Mouse (Mus musculus) C2C12 (cell line): ENCODE measurements at regions not wholly inside any gene's neighbourhood (a gene's known extent, or its start where the extent isn't known, plus 50 kb on each side); places are given as distances from the start of the nearest gene placed in this dataset.

Source experiments
- H3K27me3 ChIP-seq: one replicate; pipeline ENCODE4 v1.6.1; 2011; ENCODE audit not compliant: control insufficient read depth, insufficient read depth, insufficient read length
- H3K36me3 ChIP-seq: one replicate; pipeline ENCODE4 v1.6.1; 2011; ENCODE audit not compliant: control insufficient read depth, insufficient read depth
- H3K4me3 ChIP-seq: one replicate; pipeline ENCODE4 v1.5.1; 2011; ENCODE audit warnings: mild to moderate bottlenecking, control low read depth; ENCODE audit not compliant: poor library complexity, insufficient read depth, severe bottlenecking
- H3K79me2 ChIP-seq: one replicate; pipeline ENCODE4 v1.6.1; 2011; ENCODE audit not compliant: control insufficient read depth, insufficient read depth
- H3K79me3 ChIP-seq: one replicate; pipeline ENCODE4 v1.6.1; 2011; ENCODE audit warnings: low read depth, control low read depth
- H3ac ChIP-seq: one replicate; pipeline ENCODE3; 2011; ENCODE audit warnings: low read depth; ENCODE audit not compliant: control insufficient read depth, insufficient read length
- CEBPB ChIP-seq: IDR thresholded peaks from one replicate; pipeline ENCODE4 v1.6.1; 2011; ENCODE audit warnings: low read depth, mild to moderate bottlenecking, control low read depth, moderate library complexity
- CTCF ChIP-seq: IDR thresholded peaks from one replicate; pipeline ENCODE4 v1.5.1; 2011; ENCODE audit not compliant: control insufficient read depth, insufficient read depth, insufficient read length
- FOSL1 ChIP-seq: IDR thresholded peaks from one replicate; pipeline ENCODE4 v1.8.0; 2011; ENCODE audit warnings: mild to moderate bottlenecking, low read length; ENCODE audit not compliant: poor library complexity, insufficient read depth, severe bottlenecking
- MAX ChIP-seq: IDR thresholded peaks from one replicate; pipeline ENCODE4 v1.6.1; 2011; ENCODE audit warnings: mild to moderate bottlenecking, control low read depth
- MYOD1 ChIP-seq: IDR thresholded peaks from one replicate; pipeline ENCODE4 v1.6.1; 2011; ENCODE audit warnings: low read depth; ENCODE audit not compliant: control insufficient read depth, insufficient read length
- MYOG ChIP-seq: IDR thresholded peaks from one replicate; pipeline ENCODE4 v1.6.1; 2011; ENCODE audit not compliant: control insufficient read depth, insufficient read length; ENCODE audit errors: extremely low read depth
- USF1 ChIP-seq: IDR thresholded peaks from one replicate; pipeline ENCODE4 v1.6.1; 2011; ENCODE audit warnings: low read depth, mild to moderate bottlenecking, control low read depth, moderate library complexity

- Histone ChIP-seq H3K79me2 (no peaks in the 10 kb centered on the region), H3K36me3 (no peaks in the 10 kb centered on the region), H3ac (no peak overlapping the region), H3K79me3 (no peaks in the 10 kb centered on the region), H3K27me3 (no peaks in the 10 kb centered on the region), H3K4me3 (no peak overlapping the region)
- TF ChIP-seq USF1 (no peak), FOSL1 (no peak), CEBPB (no peak), MYOD1 (no peak), MYOG (no peak), MAX (no peak), CTCF (no peak)
Observed at GRCm38 (mm10) chr8:89245131-89245751, 201.3 kb upstream of the Sall1 start.

DNA sequence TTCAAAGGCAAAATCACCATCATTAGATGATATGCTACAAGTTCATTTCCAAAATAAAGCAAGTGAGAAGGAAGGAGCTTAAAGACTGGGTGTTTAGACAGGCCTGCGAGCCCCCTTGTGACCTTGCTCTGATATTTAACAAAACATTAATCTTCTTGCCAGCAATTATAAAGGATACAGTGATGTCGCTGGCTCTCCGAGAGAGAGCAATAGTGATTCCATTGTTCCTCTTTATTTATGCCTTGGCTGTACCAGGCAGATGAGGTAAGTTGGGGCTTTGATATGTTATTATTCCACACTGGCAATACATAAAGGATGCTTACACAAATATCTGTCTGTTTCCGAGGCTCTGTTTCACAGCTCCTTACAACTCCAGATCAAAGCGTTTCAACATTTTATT is 197.7 kb upstream of the Sall1 start:
- Histone ChIP-seq H3K4me3 (no peak overlapping the region), H3K79me3 (no peaks in the 10 kb centered on the region), H3K36me3 (no peaks in the 10 kb centered on the region), H3K27me3 (no peaks in the 10 kb centered on the region), H3K79me2 (no peaks in the 10 kb centered on the region), H3ac (no peak overlapping the region)
- no peak for TF ChIP-seq MYOD1
- no peak for TF ChIP-seq USF1
- TF ChIP-seq MAX = no peak
- TF ChIP-seq FOSL1 = no peak
- TF ChIP-seq CEBPB = no peak
- no peak for TF ChIP-seq MYOG
- no peak for TF ChIP-seq CTCF

DNA sequence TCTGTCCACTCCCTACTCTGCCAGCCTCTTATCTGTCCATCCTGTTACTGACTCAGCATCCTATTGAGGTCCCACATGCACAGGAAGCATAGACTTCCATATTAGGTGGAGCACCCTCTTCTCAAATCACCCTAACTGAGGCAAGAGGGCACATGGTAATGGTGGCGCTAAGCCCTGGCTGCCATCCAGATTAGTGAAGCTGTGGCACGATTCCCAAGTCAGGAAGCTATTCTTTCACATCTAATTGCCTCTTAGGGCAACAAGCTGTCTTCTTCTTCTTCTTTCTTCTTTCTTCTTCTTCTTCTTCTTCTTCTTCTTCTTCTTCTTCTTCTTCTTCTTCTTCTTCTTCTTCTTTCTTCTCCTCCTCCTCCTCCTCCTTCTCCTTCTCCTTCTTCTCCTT is 195.7 kb upstream of the Sall1 start:
- no peak overlapping the region for H3ac ChIP-seq
- no peaks in the 10 kb centered on the region for H3K27me3 ChIP-seq
- H3K36me3 ChIP-seq = no peaks in the 10 kb centered on the region
- no peak overlapping the region for H3K4me3 ChIP-seq
- TF ChIP-seq FOSL1 = no peak
- H3K79me3 ChIP-seq = no peaks in the 10 kb centered on the region
- no peaks in the 10 kb centered on the region for H3K79me2 ChIP-seq

DNA sequence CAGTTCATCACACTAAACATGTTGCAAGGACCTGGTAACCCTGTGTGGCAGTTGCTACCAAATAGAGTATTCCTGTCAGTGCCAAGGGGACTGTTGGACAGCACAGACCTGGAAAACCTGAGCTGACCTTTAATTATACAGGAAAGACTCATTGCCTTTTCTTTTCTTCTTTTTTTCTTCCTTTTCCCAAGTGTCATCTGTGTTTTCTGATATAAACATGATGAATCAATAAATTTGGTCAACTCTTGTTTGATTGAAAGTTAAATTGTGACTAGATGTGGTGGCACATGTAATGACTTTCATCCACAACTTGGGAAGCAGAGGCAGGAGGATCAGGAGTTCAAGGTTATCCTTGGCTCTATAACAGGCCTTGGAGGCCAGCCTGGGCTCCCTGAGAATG is 190.1 kb upstream of the Sall1 start:
- H3K4me3 ChIP-seq = no peak overlapping the region
- no peaks in the 10 kb centered on the region for H3K79me3 ChIP-seq
- TF ChIP-seq CEBPB = no peak
- TF ChIP-seq MYOD1 = no peak
- TF ChIP-seq USF1 = no peak
- no peak for TF ChIP-seq MYOG
- TF ChIP-seq MAX = no peak
- TF ChIP-seq FOSL1 = no peak
- no peak for TF ChIP-seq CTCF
- H3K79me2 ChIP-seq = no peaks in the 10 kb centered on the region
- H3K36me3 ChIP-seq = no peaks in the 10 kb centered on the region
- no peak overlapping the region for H3ac ChIP-seq
- H3K27me3 ChIP-seq = no peaks in the 10 kb centered on the region

DNA sequence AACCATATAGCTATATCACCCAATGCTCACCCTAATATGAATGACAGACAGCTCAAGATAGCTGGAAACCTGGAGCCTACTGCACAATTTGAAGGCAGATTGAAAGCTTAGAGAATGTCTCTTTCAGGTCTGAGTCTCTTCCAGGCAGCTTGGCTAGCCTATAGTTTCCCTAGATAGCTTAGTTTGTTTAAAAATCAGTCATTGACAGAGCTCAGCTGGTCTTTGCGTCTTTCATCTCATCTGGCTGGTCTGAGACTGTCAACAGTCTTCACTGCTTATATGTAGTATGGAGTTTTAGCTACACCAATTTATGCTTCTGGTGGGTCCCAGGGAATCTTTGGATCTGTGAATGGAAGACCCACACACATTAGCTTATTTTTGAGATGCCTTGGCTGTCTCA is 188.4 kb upstream of the Sall1 start:
- Histone ChIP-seq H3ac (no peak overlapping the region), H3K79me3 (no peaks in the 10 kb centered on the region)
- TF ChIP-seq MYOD1 (no peak), CTCF (no peak), USF1 (no peak), MAX (no peak), MYOG (no peak), FOSL1 (no peak), CEBPB (no peak)

GRCm38 (mm10) chr8:89229144-89229543 is 185.2 kb upstream of the Sall1 start:
- Histone ChIP-seq H3K79me2 (no peaks in the 10 kb centered on the region), H3ac (no peak overlapping the region), H3K79me3 (no peaks in the 10 kb centered on the region), H3K4me3 (no peak overlapping the region), H3K27me3 (no peaks in the 10 kb centered on the region), H3K36me3 (no peaks in the 10 kb centered on the region)
- TF ChIP-seq MYOG (no peak), CTCF (no peak), FOSL1 (no peak), USF1 (no peak), MYOD1 (no peak), CEBPB (no peak), MAX (no peak)

More for the DNA sequence above, 188.4 kb upstream of the Sall1 start:
- Histone ChIP-seq H3K36me3 (no peaks in the 10 kb centered on the region), H3K79me2 (no peaks in the 10 kb centered on the region), H3K27me3 (no peaks in the 10 kb centered on the region), H3K4me3 (no peak overlapping the region)
